ENCODE assay signal across 24 mouse cellular contexts in the genomic region with DNA sequence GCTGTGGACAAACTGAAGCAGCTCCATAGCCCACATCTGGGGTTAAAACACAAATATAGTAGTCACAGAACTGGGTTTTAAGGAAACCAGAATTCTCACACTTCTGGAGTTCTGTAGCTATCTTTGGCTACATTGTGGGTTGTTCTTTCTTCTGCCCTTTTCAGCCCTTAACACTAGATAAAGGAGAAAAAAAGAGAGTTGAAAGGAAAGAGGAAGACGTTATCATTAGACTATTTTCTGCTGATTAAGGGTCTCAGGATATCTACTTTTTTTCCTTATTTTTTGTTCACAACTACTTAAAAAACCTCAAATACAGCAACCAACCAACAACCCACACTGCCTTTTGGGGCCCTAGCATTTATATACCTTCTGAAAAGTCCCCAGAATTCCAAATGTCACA.
"Had no signal": no experiment of that assay in that cellular context is flagged by ENCODE, and none has a peak within 500 bp of the region (broad histone marks: within the 10 kb centered on the region; RNA-seq: fewer than 3 reads in every experiment).

No protein-coding gene starts in this region.

- ATAC-seq: hindbrain, embryonic 16.5 days; inflammation-experienced regulatory T-cells, adult 6 months; intestine, embryonic 15.5 days; intestine, postnatal 0 days had no signal

- H3K4me2 ChIP-seq: heart, embryonic 11.5 days; hindbrain, embryonic 12.5 days; hindbrain, embryonic 14.5 days; intestine, embryonic 15.5 days; limb, embryonic 12.5 days; liver, embryonic 11.5 days; liver, embryonic 13.5 days had no signal

- H3K4me1 ChIP-seq: hindbrain, embryonic 12.5 days; intestine, embryonic 15.5 days; limb, embryonic 10.5 days; limb, embryonic 12.5 days had no signal

- H3K36me3 ChIP-seq: intestine, embryonic 15.5 days; liver, embryonic 13.5 days had no signal

- H3K27me3 ChIP-seq: hindbrain, embryonic 12.5 days; intestine, embryonic 15.5 days; limb, embryonic 12.5 days; liver, embryonic 13.5 days had no signal

- H3K9me3 ChIP-seq: hindbrain, embryonic 12.5 days; intestine, embryonic 15.5 days; limb, embryonic 10.5 days; limb, embryonic 12.5 days; liver, embryonic 13.5 days had no signal

- H3K4me3 ChIP-seq: hindbrain, embryonic 12.5 days; intestine, embryonic 15.5 days; layer of hippocampus, adult 2 months; left cerebral cortex, adult 2 months; limb, embryonic 10.5 days; limb, embryonic 12.5 days; liver, embryonic 13.5 days had no signal

- H3K27ac ChIP-seq: hindbrain, embryonic 12.5 days; hindbrain, embryonic 14.5 days; intestine, embryonic 15.5 days; layer of hippocampus, adult 2 months; left cerebral cortex, adult 2 months; limb, embryonic 10.5 days; limb, embryonic 12.5 days; liver, embryonic 13.5 days had no signal

- H3K9ac ChIP-seq: hindbrain, embryonic 12.5 days; hindbrain, embryonic 14.5 days; intestine, embryonic 15.5 days; limb, embryonic 12.5 days; liver, embryonic 13.5 days had no signal

- DNase-seq: gastrocnemius, postnatal 14 days; gastrocnemius, postnatal 36 days; heart, adult 18-20 months; heart, postnatal 10 days; heart, postnatal 36 days; kidney, adult 18-20 months; kidney, adult 8-10 months; kidney, postnatal 10 days; kidney, postnatal 25 days; kidney, postnatal 4 days; liver; liver, embryonic 13.5 days had no signal
